Mouse (Mus musculus) layer of hippocampus, adult 11-12 months (tissue): ENCODE data around the gene Myo1e.

Experiments
- DNase-seq: peaks from one replicate; pipeline ENCODE4 v3.0.0; 2022; ENCODE audit warnings: low spot score

Gene Myo1e

GRCm38 (mm10) chr9:70220461-70221170, 13.5 kb downstream of the Myo1e start:
- DNase-seq = no peak

DNA sequence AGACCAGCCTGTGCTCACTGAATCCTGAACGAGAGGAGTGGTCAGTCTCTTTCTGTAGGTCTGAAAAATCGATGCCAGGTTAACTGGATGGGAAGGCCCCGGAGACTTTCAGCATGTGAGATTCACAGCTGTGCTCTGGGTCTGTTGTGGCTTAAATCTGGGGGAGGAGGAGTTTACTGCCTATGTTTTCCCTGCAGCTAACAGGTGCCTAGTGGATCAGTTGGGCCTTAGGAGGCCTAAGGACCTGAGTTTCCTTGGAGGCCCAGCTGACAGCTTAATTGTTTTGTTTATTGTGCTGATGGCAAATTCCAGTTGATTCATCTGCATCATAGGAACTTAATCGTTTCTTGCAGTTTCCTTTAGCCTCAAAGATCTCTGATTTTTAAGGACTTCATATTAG, 16.0 kb downstream of the Myo1e start:
- no peak for DNase-seq

GRCm38 (mm10) chr9:70224046-70224445, 16.9 kb downstream of the Myo1e start:
- DNase-seq = no peak

GRCm38 (mm10) chr9:70226359-70226758, 19.2 kb downstream of the Myo1e start:
- DNase-seq = no peak

DNA sequence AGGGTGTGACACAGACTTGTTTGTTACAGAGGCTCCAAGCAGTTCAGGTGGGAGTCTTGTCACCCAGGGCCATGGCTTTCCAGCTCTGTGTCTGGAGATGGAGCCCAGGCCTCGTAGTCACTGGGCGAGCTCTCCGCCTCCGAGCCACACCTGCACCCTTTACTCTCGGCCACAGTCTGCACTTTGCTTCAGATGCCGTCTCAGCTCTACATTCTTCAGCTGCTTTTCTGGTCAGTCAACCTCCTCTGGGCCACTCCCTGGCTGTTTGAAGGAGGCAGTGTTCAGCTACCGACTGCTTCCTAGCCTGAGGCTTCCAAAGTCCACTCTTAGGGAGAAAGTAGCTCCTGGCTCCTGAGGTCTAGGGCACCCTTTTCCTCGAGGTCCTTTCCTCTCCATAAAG, 22.7 kb downstream of the Myo1e start:
- no peak for DNase-seq

DNA sequence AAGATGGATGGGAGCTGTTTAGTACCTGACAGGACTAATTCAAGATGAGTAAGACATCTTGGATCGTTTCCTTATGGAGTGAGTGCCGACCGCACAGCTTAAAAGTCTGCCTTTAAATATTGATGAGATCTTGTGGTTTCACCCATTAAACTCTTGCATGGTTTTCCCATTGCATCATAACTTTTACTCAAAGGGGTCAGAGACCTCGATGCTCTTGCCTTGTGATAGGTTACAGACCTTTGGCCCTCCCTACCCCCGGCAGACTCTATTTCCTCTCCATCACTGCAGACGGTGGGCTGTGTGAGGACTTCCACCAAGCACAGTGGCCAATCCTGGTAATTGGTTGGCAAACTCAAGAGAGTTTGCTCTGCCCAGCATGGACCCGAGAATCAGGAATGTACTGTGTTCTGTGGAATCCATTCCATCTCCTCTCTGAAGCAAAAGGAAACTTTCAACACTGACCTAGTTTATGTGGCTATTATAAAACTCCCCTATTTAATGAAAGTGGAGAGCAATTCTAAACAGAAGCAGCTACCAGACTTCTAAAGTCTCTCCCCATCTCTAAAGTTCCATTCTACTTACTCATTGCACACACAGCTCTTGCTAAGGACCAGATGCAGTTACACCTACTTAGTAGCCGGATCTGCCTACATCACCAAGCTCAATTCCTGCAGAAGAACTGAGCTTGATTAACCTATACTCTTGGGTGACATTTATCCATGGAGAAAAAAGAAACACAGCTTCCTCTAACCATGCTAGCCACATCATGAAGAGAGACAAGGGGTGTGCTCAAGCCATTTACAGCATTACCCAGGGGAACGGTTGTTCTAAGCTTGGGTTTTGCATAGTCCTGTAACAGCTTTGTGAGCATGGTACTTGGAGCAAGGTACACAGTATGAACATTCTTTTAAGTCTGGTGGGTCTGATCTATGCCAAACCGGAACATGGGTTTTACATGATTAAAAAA, 25.2 kb downstream of the Myo1e start:
- DNase-seq = no peak

DNA sequence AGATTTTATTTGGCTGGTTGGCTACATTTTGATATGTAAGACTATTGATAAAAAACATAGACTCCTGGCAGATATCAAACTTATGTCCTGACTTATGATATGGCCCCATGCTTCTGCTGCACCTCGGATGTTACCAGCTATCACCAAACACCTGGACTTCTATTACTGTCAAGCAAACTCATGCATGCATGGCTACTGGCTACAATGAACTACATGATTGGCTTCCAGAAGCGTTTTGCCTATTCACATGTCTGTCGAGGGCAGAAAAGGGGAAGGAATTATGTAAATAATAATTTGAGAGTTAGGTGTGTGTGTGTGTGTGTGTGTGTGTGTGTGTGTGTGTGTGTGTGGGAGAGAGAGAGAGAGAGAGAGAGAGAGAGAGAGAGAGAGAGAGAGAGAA, 30.0 kb downstream of the Myo1e start:
- no peak for DNase-seq

DNA sequence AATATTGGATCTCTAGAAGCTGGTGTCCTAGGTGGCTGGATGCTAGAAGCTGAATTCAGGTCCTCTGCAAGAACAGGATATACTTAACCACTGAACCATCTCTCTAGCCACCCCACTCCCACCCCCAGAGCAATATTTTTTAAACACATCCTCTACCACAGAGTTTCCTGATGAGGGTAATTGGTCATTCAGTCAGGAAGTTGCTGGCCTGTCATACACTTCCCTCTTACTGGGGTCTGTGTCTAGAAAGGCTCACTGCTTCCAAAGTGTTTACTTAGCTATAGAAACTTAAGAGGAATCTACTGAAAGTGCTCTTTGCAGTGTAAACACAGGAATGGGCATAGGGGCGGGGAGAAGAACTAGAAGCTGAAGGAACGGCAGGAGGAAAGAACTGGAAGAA, 30.4 kb downstream of the Myo1e start:
- no peak for DNase-seq

DNA sequence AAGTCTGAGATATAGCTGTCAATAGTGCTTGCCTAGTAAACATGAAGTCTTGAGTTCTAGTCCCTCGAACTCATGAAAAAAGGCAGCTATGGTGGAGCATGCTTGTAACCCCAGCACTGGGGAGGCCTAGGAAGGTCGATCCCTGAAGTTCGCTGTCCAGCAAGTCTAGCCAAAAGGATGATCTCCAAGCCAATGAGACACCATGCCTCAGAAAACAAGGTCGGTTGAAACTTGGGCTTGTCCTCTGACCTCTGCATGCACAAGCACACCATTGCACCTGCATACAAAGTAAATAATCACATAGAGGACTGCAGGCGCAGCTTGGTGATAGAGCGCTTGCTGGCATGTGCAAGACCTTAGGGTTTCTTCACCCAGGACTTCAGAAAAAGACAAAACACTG, 31.2 kb downstream of the Myo1e start:
- DNase-seq = no peak

GRCm38 (mm10) chr9:70239229-70239628, 32.1 kb downstream of the Myo1e start:
- no peak for DNase-seq

DNA sequence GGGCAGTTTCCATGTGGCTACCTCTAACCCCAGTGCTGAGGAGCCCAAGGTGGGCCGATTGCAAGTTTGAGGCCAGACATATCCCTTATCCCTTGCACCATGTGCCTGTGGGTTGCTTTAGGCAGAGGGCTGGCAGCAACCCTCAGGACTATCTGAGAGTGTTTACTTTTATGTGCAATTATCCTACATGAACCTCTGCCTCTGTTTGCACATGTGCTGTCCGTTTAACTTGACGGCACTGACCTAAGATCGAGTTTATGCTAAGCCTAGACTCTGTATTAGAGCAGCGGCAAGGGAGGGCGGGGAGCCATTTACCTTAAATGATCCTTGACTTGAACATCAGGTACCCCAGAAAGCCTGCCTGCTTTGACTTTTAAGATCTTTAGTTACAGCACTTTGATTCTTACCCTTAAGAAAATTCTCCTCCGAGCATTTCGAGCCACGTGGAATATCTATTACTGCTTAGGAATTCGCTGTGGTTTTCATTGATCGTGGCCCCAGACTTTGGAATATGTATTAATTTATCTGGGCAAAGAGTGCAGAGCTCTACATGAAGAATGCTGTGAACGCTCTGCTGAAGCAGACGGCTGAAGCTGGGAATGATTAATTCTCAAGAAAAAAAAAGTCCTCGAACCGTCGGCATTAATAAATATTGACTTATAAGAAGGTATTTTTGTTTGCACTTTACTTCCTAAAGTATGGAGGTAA, 33.7 kb downstream of the Myo1e start:
- no peak for DNase-seq

- no peak for DNase-seq
Measured at GRCm38 (mm10) chr9:70241411-70241961, 34.3 kb downstream of the Myo1e start.

DNA sequence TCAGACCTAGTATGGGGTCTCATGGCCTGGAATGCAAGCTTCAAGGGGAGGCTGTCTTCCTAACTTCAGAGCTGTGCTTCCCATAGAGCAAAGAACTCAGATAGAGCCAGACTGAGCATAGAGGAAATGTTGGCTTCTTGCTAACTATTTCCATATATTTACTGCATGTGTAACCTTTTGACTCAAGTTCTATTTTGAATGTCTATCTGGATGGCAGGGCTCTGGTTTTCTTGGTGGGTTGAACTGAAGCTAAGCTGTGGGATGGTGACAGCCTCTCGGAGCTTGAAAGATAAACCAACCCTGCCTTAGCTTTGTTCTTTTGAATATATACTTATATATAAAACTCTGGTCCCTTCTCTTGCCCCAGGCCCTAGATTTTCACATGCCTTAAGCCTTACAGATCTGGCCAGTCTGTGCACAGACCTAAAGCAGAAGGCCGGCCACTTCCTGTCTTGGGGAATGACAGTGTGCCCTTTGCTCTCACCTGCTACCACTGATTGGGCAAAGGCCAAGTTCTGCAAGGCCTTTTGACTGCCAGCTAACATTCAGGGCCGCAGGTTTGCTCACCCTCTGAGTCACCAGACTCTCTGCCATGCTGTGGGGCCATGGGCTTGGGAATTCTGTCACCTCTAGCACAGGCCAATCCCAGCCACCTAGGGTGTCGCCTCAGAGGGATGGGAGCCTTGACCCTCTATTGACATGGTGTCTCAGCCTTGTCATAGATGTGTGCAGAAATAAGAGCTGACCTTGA, 35.1 kb downstream of the Myo1e start:
- no peak for DNase-seq

- no peak for DNase-seq
Measured at GRCm38 (mm10) chr9:70243241-70243640, 36.1 kb downstream of the Myo1e start.

GRCm38 (mm10) chr9:70243708-70244107, 36.6 kb downstream of the Myo1e start:
- DNase-seq = no peak

- no peak for DNase-seq
Measured at GRCm38 (mm10) chr9:70244115-70244514, 37.0 kb downstream of the Myo1e start.

DNA sequence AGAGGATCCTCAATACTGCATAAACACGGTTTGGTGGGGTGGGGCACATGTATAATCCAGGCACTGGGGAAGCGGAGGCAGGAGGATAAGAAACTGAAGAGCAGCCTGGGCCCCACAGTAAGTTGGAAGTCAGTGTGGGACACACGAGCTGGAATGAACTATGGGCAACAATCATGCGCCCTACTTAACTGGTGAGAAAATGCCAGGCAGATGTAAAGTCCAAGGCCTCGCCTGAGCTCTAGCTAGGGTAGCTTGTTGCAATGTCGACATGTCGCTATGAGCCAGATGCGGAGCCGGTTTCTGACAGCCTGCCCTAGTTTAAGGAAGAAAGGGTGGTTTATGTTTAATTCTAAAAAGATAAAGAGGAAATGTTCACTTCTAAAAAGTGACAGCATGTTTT, 37.9 kb downstream of the Myo1e start:
- no peak for DNase-seq

DNA sequence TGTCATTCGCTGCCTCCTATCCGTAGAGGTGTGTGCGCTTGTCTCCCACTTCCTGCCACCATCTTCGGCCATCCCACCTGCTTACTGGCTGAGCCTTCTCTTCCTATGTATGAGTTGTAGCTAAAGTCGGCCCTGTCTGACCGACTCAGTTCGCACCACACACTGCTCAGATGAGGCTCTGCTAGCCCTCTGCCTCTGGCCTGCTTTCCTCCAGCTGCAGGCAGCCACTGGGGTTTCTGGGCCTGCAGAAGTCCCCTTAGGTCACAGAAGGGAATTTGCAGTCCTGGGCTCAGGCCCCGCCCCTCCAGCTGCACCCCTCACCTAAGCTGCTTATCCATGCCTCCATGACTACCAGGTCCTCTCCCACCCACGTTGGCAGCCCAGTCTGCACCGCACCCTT, 39.3 kb downstream of the Myo1e start:
- DNase-seq = no peak

DNA sequence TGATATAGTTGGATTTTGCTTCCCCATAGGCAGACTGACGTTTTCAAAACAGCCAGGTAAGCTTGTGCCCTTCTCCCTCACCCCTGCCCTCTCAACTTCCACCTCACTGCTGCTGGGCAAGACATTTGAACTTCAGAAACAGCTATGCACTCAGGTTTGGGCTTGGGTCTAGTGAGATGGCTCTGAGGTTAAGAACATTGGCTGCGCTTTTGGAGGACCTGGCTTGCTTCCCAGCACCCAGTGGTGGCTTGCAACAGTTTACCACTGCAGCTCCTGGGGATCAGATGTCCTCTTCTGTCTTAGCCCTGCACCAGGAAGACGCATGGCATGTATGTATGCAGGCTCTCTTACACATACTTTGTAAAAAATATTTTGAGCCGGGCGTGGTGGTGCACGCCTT, 40.9 kb downstream of the Myo1e start:
- DNase-seq = no peak

GRCm38 (mm10) chr9:70248826-70249225, 41.7 kb downstream of the Myo1e start:
- no peak for DNase-seq

DNA sequence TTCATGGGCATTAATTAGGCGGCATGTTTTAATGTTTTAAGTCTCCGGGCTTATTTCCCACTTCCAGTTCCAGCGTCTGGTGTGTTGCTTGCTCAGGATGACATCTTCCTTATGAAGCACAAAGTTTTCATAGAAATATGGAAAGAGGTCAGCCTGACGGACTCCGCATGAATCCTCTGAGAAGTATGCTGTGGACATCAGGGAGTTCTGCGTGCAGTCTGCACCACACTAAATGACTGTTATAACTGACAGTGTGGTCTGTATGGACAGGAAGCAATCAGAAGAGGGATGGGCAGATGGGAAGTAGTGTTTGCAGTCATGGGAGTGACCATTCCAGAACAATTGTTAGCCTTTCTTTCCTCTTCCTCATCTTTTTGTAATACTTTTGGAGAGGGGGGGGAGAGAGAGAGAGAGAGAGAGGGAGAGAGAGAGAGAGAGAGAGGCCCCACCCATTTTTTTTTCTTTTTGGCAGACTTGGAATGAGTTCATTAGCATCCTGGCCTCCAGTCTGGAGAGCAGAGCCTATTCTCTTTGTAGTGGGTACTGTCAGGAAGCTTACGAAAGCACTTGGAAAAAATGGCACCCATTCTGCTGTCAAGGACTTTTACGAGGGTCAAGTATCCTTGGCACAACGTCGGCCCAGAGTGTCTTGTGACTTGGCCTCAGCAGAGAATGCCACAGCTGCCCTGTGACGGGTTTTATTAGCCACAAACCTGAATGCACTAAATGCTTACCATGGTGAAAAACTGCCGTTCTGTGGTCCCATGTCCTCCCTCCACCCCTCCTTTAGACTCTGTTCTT, 42.9 kb downstream of the Myo1e start:
- no peak for DNase-seq
